Mouse (Mus musculus): ENCODE data around the gene Hoxa10.

The Hoxa10 gene

GRCm38 (mm10) chr6:52183311-52184080 is 57.2 kb downstream of the Hoxa10 start:
- DNase-seq (ENCODE audit: low spot score in 2 of 2) = no peak

- DNase-seq (ENCODE audit: low spot score in 2 of 2) = no peak
These were observed 57.9 kb downstream of the Hoxa10 start for GRCm38 (mm10) chr6:52182793-52183192.

GRCm38 (mm10) chr6:52182030-52182429 is 58.6 kb downstream of the Hoxa10 start:
- no peak for DNase-seq (ENCODE audit: low spot score in 2 of 2)

Data from frontal cortex, postnatal 25 days (tissue).